Mouse (Mus musculus) G1E (cell line): ENCODE measurements around the gene Gm8909.

Experiments
- CTCF ChIP-seq: IDR thresholded peaks from 2 replicates; pipeline ENCODE4 v1.5.1; 2012; ENCODE audit warnings: low read depth, low read length, inconsistent platforms, mixed read lengths
- GATA1 ChIP-seq: IDR thresholded peaks from 2 replicates; pipeline ENCODE4 v1.6.1; 2012; ENCODE audit warnings: borderline replicate concordance, low read length, inconsistent platforms, mixed read lengths

DNA sequence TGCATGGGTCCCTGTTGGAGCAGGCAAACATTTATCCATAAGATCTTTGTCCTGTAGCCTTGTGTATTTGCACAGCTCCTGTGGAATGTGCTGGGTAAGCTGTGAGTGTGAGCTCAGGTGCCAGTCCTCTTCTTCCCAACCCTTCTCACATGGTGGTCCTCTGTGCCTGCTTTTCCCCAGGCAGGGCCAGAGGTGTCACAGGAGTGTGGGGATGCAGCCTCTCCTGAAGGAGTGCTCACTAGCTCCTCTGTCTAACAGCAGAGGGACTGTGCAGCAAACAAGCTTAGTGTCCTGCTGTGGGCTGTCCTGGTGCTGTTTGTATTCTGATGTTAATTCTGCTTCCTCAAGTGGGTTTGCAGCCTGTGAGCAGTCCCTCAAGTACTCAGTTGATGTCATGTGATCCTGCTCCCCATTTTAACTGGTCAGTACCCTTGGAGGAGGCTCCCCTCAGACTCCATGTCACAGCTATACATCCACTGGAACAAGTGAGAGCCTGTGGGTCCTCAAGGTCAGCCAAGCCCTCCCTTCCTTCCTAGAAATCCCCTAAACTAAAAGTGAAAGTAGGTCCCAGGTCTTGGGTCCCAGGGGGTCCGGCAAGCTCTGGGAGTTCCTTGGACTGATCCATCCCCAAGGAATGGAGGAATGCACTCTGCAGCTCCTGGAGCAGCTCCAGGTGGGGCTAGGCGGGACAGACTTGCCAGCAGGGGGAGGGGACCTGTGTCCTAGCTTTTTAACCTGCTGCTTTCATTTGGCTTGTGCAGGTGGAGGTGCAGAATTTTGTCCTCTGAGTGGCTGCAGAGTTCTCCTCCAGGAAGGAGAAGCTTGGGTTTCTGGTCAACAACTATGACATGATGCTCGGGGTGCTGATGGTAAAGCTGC, 13.8 kb downstream of the Gm8909 start:
- TF ChIP-seq GATA1 (no peak), CTCF (no peak)
